Mouse (Mus musculus): ENCODE results near the gene Mthfd1l.

GRCm38 (mm10) chr10:4005191-4005590 lies 32.3 kb downstream of the Mthfd1l start:
- no peak for TF ChIP-seq POLR2A (IDR thresholded peaks at IDR 0.05; ENCODE audit: insufficient read depth, low read depth, low read length)
- TF ChIP-seq CTCF (IDR thresholded peaks at IDR 0.05), result no peak
- no peak for TF ChIP-seq EP300 (IDR thresholded peaks at IDR 0.05; ENCODE audit: insufficient read depth, low read depth, low read length)

All from heart, adult 2 months (tissue).